Mouse (Mus musculus): Measurements from ENCODE around the gene Ep300. TPM values are rescaled to one million over a fixed set of nuclear protein-coding genes. Genes with fewer than 3 reads are reported as not detected.

Gene Ep300
- total RNA-seq (2022), result 100 to 1,000 TPM in 1 of 4 experiments, 10 to 100 TPM in 3; 62.2 to 107 (median 76.8) TPM

DNA sequence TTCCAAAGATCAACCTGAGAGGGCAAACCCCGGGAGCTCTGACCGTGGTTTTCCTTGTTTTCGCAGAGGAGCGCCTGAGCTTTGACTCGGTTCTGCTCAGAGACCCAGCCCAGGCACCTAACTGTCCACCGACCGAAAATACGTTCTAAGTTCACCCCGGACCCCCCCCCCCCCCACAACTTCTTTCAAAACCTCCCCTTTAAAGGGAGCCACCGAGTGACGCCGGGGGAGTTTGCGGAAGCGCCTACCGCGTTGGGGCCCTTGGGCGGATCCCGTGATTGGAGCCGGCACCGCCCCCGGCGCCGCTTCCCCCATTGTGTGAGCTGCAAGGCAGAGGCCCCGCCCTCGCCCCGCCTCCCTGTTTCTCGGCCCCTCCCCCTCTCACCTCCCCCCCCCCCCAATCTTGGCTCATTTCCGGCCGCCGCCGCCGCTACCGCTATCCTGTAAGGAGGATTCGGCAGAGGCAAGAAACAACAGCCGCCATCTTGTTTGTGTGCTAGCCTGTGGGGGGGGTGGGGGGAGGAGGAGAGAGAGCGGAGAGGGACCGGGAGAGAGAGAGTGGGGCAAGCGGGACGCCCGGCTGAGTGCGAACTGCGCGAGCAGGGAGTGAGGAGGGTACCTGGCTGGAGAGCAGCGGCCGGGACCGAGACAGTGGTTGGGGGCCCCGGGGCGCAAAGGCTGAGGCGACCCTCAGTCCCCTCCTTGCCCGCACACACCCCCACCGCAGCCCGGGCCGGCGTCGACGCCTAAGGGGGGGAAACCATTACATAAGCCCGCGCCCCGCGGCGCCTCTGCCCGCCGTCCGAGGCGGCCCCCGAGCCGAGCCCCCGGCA lies at the start of gene Ep300:
Gene Ep300, plus strand, starts transcription at position 439 of the 833 bp plus-strand sequence.
- DNase-seq, result peak; percentile 95

DNA sequence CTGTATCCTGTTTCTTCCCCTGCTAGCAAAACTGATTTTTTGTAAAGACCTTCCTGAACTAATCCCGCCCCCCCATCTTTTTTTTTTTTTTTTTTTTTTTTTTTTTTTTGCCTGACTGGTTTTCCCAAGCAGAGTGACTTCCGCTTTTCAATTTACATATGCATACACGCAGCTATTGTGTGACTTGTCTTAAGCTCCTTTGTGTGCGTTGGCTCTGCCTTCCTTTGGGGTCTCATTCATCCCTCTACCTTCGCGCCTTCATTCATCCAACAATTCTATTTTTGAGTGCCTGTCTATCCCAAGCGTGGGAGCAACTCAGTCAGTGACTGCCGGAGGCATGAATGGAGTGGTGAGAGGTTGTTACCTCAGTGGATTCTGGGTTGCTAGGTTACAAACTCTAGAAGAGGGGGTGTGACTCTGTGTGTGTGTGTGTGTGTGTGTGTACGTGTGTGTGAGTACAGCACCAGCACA lies 49.2 kb upstream of the Ep300 start:
- no peak for DNase-seq

GRCm38 (mm10) chr15:81538149-81538548 lies 47.0 kb upstream of the Ep300 start:
- DNase-seq, result no peak

DNA sequence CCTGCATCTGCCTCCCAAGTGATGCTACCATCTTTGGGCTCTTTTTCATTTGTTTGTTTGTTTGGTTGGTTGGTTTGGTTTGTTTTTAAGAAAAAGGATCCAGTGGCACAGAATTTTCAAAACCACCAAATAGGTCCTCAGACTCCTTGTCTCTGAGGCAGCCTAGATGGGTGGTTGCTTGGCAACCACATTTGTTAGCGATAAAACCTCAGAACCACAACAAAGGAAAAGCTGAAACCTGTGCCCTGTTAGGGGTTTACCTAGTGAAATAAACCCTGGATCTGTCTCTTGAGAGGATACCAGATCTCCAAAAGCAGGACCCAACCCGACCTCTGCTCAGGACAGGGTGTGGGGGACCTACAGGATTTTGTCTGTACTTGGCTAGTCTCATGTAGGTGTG lies 45.6 kb upstream of the Ep300 start:
- no peak for DNase-seq

DNA sequence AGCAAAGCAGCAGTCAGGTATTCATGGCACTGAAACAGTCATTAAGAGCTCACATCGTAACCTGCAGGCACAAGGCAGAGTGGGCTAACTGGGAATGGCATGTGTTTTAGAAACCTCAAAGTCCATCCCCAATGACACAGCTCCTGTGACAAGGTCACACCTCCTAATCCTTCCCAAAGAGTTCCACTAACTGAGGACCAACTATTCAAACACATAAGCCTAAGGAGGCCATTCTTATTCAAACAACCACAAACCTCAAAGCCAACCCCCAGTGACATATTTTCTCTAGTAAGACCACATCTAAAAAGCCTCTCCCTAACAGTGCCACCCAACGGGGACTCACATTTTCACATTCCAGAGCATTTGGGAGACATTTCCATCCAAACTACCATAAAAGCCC lies 40.2 kb upstream of the Ep300 start:
- DNase-seq, result no peak

- DNase-seq, result no peak
Observed at GRCm38 (mm10) chr15:81545387-81546176, 39.6 kb upstream of the Ep300 start.

GRCm38 (mm10) chr15:81553455-81553854 lies 31.7 kb upstream of the Ep300 start:
- no peak for DNase-seq

DNA sequence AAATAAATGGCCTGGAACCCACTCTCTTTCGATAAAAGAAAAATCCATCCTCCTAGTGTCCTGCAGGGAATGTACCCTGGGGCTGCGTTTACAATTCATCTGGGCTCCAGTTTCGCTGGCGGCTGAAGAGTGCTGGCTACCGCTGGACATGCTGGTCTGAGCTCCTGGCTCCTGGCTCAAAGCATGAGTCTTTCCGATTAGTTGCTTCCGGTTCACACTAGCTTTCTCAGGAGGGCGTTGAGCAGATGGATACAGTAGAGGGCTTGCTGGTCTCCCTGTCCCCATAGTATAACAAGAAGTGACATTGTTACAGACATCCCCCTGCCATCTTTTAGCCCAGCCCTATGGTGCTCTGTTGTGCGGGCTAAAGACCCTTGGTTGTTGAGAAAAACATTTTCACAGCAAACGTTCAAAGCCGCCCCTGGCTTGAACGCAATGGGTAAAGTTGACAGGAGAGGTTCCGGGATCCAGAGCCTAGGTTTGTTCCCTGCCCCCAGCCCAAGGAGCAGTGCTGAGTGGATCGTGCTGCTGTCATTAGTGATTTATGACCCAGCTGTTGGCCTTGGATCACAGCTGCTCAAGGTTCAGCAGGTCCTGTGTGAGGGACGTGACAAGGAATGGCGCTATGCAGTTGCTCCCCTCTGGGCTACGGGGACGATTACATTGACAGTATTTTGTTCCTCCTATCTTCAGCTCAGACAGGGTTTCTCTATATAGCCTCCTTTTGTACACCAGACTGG lies 30.4 kb upstream of the Ep300 start:
- peak; percentile 18 for DNase-seq

GRCm38 (mm10) chr15:81555986-81556385 lies 29.2 kb upstream of the Ep300 start:
- no peak for DNase-seq

DNA sequence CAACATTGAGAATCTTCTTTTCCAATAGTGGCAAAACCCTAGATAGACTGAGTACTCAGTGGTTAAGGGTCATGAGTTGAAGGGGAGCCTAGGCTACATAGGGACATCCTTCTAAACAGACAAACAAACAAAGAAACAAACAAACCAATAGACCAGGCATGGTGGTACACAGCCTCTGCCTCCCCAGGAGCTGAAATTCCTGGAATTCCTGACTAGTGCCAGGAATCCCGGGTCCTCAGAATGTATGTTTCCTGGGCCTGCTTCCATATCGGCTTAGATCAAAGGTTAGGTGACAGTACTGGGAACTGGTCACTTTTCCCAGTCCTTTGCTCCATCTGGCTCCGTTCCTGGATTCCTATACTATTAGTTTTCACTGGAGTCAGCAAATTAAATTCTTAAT lies 23.6 kb upstream of the Ep300 start:
- DNase-seq, result no peak

- DNase-seq, result no peak
Observed at GRCm38 (mm10) chr15:81561996-81562395, 23.2 kb upstream of the Ep300 start.

DNA sequence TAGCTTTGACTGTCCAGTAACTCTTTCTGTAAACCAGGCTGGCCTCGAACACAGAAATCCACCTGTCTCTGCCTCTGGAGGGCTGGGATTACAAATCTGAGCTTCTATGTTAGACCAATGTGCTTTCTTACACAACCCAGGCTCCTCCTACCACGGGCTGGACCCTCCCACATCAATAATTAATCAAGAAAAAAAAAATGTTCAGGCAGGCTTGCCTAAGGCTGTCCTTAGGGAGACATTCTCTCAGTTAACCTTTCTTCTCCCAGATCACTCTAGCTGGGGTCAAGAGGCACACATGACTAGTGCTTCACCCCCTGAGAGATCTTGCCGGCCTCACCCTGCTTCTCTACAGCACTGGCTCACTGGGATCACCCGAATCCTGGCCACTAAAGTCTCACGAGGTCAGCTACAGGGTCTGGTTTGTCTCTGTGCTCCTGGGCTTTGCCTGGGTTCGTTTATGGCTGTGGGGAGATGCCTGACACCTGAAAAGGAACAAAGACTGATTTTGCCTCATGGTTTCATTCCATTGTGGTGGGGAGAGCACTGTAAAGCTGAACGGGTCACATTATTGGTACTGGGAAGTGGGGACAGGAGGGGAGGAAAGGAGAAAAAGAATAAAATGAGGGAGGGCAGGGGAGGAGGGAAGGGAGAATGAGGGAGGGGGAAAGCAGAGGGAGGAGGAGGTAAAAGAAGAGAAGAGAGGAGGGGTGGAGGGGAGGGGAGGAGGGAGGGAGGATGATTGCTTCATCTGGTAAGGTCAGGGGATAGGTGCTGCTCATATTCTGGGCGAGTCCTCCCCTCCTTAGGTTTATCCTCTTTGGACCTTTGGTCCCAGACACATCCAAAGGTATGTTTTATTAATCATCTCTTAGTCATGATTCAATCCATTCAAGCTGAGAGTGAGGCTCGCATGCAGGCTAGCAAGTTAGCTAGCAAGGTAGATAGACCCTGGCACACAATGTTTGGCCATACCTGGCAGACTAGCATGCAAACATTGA lies 22.4 kb upstream of the Ep300 start:
- no peak for DNase-seq

- DNase-seq, result no peak
Observed at GRCm38 (mm10) chr15:81568093-81568492, 17.1 kb upstream of the Ep300 start.

- no peak for DNase-seq
Observed at GRCm38 (mm10) chr15:81568592-81568991, 16.6 kb upstream of the Ep300 start.

DNA sequence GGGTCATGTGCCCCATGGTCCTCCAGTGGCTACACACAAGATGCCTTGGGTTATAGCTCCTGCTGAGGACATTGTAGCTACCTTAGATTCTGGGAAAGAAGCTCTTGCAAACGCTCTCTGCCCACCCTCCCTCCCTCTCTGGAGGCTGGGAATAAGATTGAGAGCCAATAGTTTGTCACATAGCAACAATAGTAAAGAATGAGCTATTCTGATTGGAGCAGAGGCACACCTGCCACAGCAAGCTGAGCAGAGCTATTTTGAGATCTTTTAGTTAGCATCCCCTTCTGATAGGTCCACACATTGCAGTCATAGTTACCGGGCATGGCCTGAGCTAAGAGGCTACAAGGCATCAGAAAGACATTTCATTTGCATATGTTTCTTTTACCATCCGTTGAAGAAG lies 8.2 kb upstream of the Ep300 start:
- no peak for DNase-seq

GRCm38 (mm10) chr15:81577743-81578165 lies 7.4 kb upstream of the Ep300 start:
- no peak for DNase-seq

DNA sequence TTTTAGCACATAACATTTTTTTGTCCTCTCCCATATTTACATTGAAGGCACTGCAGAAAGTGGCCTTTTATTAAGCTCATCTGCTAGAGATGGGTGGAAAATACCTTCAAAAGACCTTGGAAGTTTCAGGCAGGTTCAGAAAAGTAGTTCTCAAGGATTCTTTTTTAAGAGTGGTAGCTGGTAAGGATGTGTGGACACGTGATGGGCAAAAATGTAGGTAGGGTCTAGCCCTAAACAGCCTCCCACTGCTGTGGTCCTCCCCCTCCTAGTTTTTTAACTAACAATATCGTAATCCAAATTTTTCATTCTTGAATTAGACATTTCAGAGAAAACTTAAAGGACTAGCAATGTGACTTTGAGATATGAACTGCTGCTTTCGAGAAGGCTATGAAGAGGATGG lies 685 bp upstream of the Ep300 start:
- no peak for DNase-seq

- peak; percentile 85 for DNase-seq
Observed at GRCm38 (mm10) chr15:81585746-81586461, 753 bp downstream of the Ep300 start.

DNA sequence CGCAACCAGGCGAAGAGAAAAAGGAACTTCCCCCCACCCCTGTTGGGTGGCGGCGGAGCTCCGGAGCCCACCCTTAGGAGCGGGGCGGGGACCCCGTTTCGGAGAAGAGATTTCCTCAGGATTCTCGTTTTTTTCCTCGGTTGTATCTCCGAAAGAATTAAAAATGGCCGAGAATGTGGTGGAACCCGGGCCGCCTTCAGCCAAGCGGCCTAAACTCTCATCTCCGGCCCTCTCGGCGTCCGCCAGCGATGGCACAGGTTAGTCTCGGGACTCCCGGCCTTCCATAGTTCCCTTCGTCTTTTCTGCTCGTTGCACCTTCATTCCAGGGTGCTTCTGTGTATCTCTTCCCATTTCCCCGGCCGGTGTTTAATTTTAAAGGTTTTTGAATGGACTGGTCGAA lies 1.3 kb downstream of the Ep300 start:
- no peak for DNase-seq

- DNase-seq, result no peak
Observed at GRCm38 (mm10) chr15:81587686-81588085, 2.5 kb downstream of the Ep300 start.

All from adrenal gland, adult 8-10 months (tissue).